Mouse (Mus musculus): ENCODE results near the gene Vps54. TPM values are rescaled to one million over a fixed set of nuclear protein-coding genes. Genes with fewer than 3 reads are reported as not detected.
A peak's percentile ranks its signal among the peaks of the same experiment; 100 is the strongest.
"Not testable (repeated sequence)": the region's sequence is repeated elsewhere in the genome, so short reads cannot be mapped to it uniquely, and the experiment has no call there.

Vps54 gene
- total RNA-seq, 2 experiments from 2014 or later, result 31.4 to 36.8 TPM

- ATAC-seq (replicated peaks; ENCODE audit: poor library complexity), result no peak
Observed at GRCm38 (mm10) chr11:21239763-21240509, 855 bp downstream of the Vps54 start.

GRCm38 (mm10) chr11:21241351-21241750, 2.3 kb downstream of the Vps54 start:
- ATAC-seq (replicated peaks; ENCODE audit: poor library complexity), result no peak

GRCm38 (mm10) chr11:21247203-21247865, 8.3 kb downstream of the Vps54 start:
- peak; percentile 27; the same call in 1 of the 2 replicates for ATAC-seq (replicated peaks; ENCODE audit: poor library complexity)

- no peak for ATAC-seq (replicated peaks; ENCODE audit: poor library complexity)
Observed at GRCm38 (mm10) chr11:21247940-21248339, 8.9 kb downstream of the Vps54 start.

- peak; percentile 82 for ATAC-seq (replicated peaks; ENCODE audit: poor library complexity)
Observed at GRCm38 (mm10) chr11:21250366-21250765, 11.3 kb downstream of the Vps54 start.

- ATAC-seq (replicated peaks; ENCODE audit: poor library complexity), result not testable (repeated sequence)
Observed at GRCm38 (mm10) chr11:21258611-21259010, 19.5 kb downstream of the Vps54 start.

GRCm38 (mm10) chr11:21265423-21265822, 26.3 kb downstream of the Vps54 start:
- ATAC-seq (replicated peaks; ENCODE audit: poor library complexity), result peak; percentile 75

GRCm38 (mm10) chr11:21276151-21276550, 37.1 kb downstream of the Vps54 start:
- ATAC-seq (replicated peaks; ENCODE audit: poor library complexity), result no peak

GRCm38 (mm10) chr11:21286391-21286790, 47.3 kb downstream of the Vps54 start:
- ATAC-seq (replicated peaks; ENCODE audit: poor library complexity), result peak; percentile 42

- peak; percentile 60; the same call in 1 of the 2 replicates for ATAC-seq (replicated peaks; ENCODE audit: poor library complexity)
Observed at GRCm38 (mm10) chr11:21288153-21288552, 49.1 kb downstream of the Vps54 start.

- ATAC-seq (replicated peaks; ENCODE audit: poor library complexity), result no peak
Observed at GRCm38 (mm10) chr11:21295486-21295885, 56.4 kb downstream of the Vps54 start.

GRCm38 (mm10) chr11:21303619-21304018, 64.5 kb downstream of the Vps54 start:
- ATAC-seq (replicated peaks; ENCODE audit: poor library complexity), result no peak

GRCm38 (mm10) chr11:21307078-21307668, 68.1 kb downstream of the Vps54 start:
- ATAC-seq (replicated peaks; ENCODE audit: poor library complexity), result peak; percentile 37; the same call in 1 of the 2 replicates

GRCm38 (mm10) chr11:21308119-21308518, 69.0 kb downstream of the Vps54 start:
- peak; percentile 76 for ATAC-seq (replicated peaks; ENCODE audit: poor library complexity)

GRCm38 (mm10) chr11:21309516-21309915, 70.4 kb downstream of the Vps54 start:
- ATAC-seq (replicated peaks; ENCODE audit: poor library complexity), result no peak

- ATAC-seq (replicated peaks; ENCODE audit: poor library complexity), result peak; percentile 77
Observed at GRCm38 (mm10) chr11:21313922-21314657, 75.0 kb downstream of the Vps54 start.

- ATAC-seq (replicated peaks; ENCODE audit: poor library complexity), result peak; percentile 82
Observed at GRCm38 (mm10) chr11:21321577-21321976, 82.5 kb downstream of the Vps54 start.

- peak; percentile 42; the same call in 1 of the 2 replicates for ATAC-seq (replicated peaks; ENCODE audit: poor library complexity)
Observed at GRCm38 (mm10) chr11:21322349-21322748, 83.3 kb downstream of the Vps54 start.

- no peak for ATAC-seq (replicated peaks; ENCODE audit: poor library complexity)
Observed at GRCm38 (mm10) chr11:21325781-21326180, 86.7 kb downstream of the Vps54 start.

GRCm38 (mm10) chr11:21326770-21327169, 87.7 kb downstream of the Vps54 start:
- no peak; the same call in 1 of the 2 replicates for ATAC-seq (replicated peaks; ENCODE audit: poor library complexity)

- no peak for ATAC-seq (replicated peaks; ENCODE audit: poor library complexity)
Observed at GRCm38 (mm10) chr11:21327486-21327885, 88.4 kb downstream of the Vps54 start.
